Mouse (Mus musculus): Measurements from ENCODE around the gene Dnah6.
A peak's percentile ranks its signal among the peaks of the same experiment; 100 is the strongest.

DNA sequence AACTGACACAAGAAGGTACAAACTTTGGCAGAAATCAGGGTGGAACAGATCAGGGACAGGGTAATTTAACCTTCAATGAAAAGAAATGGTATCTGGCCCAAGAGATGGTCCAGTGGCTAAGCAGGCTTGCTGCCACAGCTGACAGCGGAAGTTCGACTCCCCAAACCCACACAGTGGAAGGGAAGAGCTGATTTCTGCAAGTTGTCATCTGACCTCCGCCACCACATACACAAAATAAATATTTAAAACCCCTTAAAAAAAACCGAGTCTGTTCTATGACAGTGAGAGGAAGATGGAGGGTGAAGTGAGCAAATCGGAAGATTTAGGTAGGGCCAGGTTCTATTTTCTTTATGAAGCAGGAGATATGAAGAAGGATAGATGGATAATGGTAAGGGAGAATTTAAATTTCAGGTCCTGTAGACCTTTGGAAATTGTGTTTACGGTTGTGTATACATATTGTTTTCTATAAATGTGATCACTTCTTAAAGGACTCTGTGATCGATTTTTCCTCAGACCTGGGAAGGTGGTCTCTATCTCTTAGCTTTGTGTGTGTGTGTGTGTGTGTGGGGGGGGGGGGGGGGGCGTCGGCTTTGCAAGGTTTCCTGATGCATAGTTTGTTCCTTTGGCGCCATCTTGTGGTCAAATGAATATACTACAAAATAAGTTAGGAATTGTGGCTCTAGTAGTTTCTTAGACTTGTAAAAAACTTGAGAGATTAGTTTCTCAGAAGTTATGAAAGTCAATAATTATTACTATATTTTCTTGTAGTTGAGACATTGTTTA is 6.1 kb upstream of the Dnah6 start:
- TF ChIP-seq CTCF (IDR thresholded peaks at IDR 0.05; ENCODE audit: borderline replicate concordance, extremely low read depth, insufficient read depth, insufficient read length) (peak; percentile 33; the same call in 1 of the 2 replicates), POLR2A (IDR thresholded peaks at IDR 0.05; ENCODE audit: borderline replicate concordance, extremely low read depth, insufficient read depth, insufficient read length, poor library complexity, severe bottlenecking) (no peak)
